Mouse (Mus musculus) cerebellum, adult 9-11 months (tissue): Measurements from ENCODE around the gene Treh.
"Not testable (repeated sequence)": the region's sequence is repeated elsewhere in the genome, so short reads cannot be mapped to it uniquely, and the experiment has no call there.

Experiments
- DNase-seq: peaks from one replicate; pipeline ENCODE4 v3.0.0; 2022

The Treh gene

GRCm38 (mm10) chr9:44673005-44673404, at the start of gene Treh:
TSS of gene Treh (plus strand) at chr9:44673233.
- DNase-seq, result no peak

DNA sequence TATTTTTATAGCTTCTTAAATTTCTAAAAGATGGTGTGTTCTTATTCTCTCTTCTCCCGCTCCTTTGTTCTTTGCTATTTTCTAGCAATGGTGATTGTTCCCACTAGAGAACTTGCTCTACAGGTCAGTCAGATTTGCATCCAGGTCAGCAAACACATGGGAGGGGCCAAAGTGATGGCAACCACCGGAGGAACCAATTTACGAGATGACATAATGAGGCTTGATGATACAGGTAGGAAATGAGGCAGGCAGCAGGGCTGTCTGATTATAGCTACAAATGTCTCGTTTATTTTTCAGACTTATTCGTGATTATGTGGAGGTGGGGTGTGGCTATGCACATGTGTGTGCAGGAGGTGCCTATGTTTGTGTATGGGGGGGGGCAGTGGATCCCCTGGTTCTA, 48.6 kb upstream of the Treh start:
- DNase-seq, result no peak

DNA sequence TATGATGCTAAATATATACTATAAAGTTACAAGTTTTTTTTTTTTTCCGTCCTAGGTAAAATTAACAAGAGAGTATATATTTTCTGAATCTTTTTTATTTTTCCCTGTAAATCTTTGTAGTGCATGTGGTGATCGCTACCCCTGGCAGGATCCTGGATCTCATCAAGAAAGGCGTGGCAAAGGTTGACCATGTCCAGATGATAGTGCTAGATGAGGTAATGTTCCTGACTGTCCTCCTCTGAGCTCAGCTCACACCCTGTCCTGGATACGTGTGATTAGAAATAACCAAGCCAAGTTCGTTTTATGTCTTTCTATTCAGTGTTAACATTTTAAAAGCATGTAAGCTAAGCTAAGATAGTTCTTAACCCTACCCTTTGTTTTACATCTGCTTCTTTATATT, 46.8 kb upstream of the Treh start:
- DNase-seq, result no peak

- peak; percentile 38 for DNase-seq
Observed at GRCm38 (mm10) chr9:44637551-44638169, 35.4 kb upstream of the Treh start.

GRCm38 (mm10) chr9:44638726-44639125, 34.3 kb upstream of the Treh start:
- DNase-seq, result peak; percentile 58

GRCm38 (mm10) chr9:44640028-44640427, 33.0 kb upstream of the Treh start:
- DNase-seq, result not testable (repeated sequence)

GRCm38 (mm10) chr9:44640646-44641357, 32.2 kb upstream of the Treh start:
- DNase-seq, result no peak

DNA sequence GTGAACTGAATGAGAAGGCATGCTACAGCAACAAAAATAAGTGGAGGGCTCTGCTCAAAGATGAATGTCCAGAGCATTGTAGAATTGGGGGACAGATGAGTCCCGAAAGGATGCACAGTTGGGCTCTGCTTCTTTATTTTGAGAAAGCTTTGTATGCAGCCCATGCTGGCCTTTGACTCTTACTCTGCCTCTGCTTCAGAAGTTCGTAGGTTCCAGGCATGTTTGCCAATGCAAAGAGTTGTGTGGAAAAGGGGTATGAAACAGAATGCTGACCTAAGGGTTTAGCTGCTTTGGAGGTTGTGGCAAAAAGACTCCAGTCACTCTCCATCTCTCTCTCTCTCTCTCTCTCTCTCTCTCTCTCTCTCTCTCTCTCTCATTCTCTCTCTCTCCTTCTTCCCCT, 31.4 kb upstream of the Treh start:
- DNase-seq, result no peak

DNA sequence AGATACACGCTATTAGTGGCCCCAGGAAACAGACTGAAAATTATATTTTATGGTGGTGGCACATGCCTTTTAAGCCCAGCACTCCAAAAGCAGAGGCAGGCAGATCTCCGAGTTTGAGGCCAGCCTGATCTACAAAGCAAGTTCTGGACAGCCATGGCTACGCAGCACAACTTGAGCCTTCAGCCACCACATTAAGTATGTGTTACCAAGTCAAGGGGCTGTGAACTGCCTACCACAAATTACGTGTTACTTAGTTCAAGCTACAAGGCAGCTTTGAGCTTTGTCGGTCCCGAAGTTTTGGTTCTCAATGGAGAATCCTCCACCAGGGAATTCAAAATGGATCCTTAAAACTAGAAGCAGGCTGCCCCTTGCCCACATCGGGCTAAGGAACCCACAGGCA, 29.9 kb upstream of the Treh start:
- no peak for DNase-seq

DNA sequence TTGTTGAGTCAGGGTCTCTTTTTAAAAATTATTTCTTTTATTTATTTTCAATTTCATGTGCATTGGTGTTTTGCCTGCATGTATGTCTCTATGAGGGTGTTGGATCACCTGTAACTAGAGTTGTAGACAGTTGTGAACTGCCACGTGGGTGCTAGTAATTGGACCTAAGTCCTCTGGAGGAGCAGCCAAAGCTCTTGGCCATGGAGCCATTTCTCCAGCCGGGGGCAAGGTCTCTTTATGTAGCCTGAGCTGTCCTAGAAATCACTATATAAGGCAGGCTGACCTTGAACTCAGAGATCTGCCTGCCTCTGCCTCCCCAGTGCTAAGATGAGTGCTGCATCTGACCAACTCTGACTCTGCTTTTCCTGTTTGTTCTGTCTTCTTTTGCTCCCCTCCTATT, 28.8 kb upstream of the Treh start:
- no peak for DNase-seq

- peak; percentile 42 for DNase-seq
Observed at GRCm38 (mm10) chr9:44645481-44645880, 27.6 kb upstream of the Treh start.

DNA sequence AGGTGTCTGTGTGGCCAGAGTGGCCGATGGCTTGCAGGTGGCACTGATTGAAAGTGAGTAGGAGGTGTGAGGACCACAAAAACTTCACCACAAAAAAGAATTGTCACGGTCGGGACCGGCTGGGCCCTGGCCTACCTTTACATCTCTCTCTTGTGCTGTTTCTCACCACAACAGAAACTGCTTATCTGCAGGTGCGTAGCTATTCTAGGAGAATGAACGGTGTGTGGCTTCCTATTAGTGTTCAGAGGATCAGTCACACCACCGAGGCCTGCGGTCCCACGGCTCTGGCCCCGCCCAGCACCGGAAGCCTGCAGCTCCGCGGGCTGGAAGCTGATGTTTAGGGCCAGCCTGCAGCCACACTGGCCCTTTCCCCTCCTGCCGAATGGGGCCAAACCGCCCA, 27.1 kb upstream of the Treh start:
- no peak for DNase-seq

DNA sequence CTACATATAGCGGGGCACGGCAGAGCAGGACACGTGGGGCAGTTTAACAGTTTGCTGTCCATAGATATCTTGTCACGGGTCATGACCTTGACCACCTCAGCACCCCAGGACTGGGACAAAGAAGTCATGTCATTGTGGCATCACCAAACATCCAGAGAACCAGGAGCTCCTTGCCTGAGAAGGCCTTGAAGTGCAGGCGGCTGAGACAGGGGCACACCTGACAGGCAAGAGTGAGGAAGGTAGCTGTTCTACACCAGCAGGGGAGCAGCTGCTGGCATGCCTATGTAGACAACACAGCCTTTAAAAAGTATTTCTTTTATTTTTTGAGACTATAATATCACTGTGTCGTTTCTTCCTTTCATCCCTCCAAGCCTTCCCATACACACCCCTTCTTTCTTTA, 26.7 kb upstream of the Treh start:
- no peak for DNase-seq

DNA sequence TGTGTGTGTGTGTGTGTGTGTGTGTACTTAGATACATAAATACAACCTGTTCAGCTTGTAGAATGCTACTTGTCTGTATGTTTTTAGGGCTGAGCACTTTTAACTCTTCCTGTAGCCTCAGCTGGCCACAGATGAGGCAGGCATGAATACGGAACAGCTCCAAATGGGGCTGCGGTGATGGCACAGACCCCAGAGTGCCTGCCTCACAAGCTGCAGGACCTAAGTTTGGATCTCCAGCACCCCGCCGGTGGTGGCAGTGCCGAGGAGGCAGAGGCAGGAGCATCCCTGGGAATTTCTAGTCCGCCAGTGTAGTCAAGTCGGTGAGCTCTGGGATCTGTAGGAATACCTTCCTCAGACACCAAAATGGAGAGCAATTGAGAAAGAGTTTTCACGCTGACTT, 26.0 kb upstream of the Treh start:
- DNase-seq, result no peak

DNA sequence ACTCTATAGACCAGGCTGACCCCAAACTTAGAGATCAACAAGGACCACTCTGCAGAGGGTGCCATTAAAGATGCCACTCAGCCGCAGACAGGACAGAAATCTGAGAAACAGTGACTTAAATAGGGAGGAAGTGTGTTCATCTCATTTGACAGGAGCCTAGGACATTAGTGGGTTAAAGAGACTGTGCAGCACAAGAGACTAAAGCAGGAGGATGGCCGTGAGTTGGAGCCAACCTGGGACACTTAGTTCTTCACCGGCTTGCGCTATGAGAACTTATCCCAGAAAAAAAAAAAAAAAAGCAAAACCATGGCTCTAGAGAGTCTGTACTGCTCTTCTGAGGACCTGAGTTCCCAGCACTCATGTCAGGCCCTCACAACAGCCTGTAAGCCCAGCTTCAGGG, 25.4 kb upstream of the Treh start:
- DNase-seq, result no peak

GRCm38 (mm10) chr9:44648881-44649281, 24.2 kb upstream of the Treh start:
- DNase-seq, result no peak

GRCm38 (mm10) chr9:44652027-44652426, 21.0 kb upstream of the Treh start:
- peak; percentile 59 for DNase-seq

DNA sequence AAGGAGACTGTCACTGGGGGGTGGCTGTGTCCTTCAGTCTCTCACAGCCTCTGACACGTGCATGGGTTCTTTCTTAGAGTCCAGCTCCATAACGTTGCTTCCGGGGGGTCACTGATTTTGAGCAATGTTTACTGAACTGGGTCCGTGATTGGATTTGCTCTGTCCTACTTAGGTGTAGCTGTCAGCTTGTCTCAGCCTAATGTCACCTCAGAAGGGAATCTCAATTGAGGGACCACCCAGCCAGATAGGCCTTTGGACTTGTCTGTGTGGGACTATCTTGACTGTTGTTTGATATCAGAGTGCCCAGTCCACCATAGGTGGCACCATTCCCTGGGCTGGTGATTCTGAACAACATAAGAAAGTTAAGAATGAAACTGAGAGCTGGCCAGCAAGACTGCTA, 19.1 kb upstream of the Treh start:
- no peak for DNase-seq

DNA sequence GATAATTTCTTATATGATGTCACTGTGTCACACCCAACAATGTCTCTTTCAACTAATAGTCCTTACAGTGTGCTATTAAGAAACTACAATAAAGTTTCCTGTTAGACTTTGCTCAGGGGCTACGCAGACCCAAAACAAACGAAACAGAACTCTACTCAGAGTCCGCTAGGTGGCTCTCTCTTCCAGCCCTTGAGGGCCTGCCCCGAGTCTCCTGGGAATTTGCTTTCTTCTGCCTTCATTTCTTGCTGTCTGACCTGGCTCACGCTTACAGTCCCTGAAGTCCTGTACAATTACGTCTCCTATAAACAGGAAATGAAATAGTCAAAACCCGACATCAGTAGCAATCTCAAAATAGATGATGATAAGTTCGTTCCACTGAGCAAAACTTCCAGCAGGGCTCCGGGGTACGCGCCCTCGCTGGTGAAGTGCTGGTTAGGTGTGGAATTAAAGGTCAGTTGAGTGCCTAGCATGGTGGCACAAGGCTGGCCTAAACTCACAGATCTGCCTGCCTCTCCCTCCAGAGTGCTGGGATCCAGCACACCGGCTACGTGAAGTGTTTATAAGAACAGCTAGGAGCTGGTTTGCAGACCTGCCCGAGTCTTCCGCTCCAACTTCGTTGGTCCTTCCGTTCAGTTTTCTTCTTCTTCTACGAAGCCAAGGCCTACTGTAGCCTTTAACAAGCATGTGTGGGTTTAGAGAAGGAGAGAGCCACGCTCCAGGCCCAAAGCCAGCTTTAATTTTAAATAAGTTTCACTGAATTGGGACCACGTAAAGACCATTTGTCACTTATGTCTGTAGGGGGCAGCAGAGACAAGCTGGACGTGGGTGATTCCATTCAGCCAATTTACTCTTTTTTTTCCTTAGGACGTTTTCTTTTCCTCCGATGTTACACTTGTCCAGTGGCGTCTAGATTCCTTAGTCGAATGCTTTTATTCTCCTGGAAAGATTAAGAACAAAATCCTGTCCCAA, 17.7 kb upstream of the Treh start:
- DNase-seq, result peak; percentile 59

GRCm38 (mm10) chr9:44663706-44664105, 9.3 kb upstream of the Treh start:
- no peak for DNase-seq

GRCm38 (mm10) chr9:44671416-44671815, 1.6 kb upstream of the Treh start:
- no peak for DNase-seq

GRCm38 (mm10) chr9:44672291-44672865, 655 bp upstream of the Treh start:
- no peak for DNase-seq

- DNase-seq, result no peak
Observed at GRCm38 (mm10) chr9:44678288-44678871, 5.3 kb downstream of the Treh start.
